Mouse (Mus musculus): Measurements from ENCODE around the gene Dph5.

Dph5 gene

DNA sequence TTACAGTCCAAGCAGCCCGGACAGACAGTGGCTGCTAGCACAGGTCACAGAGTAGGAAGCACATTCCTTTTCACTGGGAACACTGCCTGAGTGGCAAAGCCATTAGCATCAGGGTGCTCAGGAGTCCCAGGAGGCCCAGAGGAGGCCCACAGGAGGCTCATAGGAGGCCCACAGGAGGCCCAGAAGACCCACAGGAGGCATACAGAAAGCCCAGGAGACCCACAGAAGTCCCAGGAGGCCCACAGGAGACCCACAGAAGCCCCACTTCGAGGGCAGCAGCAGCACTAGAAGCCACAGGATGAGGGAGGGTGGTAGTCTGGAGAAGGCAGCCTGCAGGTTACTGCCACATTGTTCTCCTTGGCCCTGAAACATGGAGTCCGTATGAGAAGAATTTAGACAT, 65.5 kb downstream of the Dph5 start:
- DNase-seq = no peak

DNA sequence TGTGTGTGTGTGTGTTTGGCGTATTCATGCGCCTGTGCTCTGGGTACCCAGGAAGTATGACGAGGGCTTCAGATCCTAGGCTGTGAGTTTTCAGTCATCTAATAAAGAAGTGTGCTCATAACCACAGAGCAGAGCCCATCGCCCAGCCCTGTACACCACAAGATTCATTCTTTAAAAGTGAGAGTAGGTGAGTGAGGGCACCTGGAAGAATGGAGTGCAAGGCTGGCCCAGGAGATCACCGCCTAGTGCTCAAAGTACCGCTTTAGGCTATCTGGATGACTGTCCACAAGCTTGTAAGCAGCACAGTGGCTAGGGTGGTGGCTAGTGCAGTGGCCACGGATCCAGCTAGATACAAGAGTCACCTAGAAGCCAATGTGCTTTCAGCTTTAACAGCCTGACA, 69.6 kb downstream of the Dph5 start:
- DNase-seq = peak; percentile 75

DNA sequence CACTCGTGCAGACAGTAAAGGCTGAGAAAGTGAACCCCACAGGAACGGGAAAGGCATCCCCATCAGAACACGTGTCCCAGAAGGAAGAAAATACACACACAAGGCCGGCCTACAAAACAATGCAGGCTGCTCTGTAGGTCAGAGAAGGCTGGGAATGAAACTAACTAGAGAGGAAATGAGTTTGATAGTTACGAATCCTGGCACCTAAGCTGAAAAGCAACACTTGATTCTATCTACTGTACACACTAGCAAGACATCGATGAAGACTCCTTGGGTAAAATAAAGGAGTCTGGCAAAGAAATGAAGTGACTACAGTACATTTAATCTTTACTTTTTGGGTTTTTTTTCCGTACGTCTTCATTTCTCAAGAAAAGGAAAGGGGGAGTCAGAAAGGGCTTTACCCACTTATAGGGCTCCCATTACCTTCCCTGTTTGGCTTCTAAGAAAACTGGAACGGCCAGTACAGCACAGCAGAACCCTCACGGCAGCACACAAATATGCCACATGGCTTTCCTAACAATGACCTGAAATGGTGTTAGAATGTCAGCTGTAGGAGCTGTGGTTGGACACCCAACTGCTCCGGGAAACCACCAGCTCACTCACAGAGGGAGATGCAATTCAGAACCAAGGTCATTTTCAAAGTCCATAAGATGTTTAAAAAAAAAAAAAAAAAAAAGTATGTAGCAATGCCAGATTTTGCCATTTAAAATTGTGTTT, 73.8 kb downstream of the Dph5 start:
- DNase-seq = no peak

DNA sequence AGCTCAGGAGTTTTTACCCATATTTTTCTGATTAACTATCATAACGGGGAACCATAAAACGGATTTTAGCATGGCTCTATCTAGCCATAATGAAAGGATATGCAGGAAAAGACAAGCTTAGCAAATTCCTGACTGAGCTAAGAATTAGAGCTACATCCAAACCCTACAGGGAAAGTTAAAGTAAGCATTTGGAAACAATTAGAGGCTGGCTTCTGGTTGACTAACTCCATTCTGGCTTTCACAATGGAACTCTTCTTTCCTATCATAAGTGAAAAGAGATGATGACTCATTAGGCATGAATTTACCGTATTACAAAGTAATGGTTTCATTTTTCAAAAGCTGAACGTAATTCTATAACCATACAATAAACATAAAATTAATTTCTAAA, 74.4 kb downstream of the Dph5 start:
- DNase-seq = no peak

DNA sequence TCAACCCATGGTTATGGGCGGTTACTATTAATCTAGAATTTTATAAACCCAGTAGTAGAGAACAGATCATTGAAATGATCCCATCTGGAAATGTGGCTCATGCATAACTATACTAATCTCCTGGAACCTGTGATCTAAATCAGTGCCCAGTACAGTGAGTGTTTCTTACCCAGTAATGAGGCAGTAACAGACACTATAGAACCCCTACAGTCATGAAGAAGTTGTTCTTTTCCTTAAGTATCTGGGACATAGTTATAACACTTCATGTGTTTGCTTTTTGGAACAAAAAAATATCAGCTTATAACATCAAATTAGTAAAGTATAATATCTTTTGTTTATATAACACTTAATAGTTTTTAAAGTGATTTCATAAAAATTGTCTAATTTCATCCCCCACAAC, 76.0 kb downstream of the Dph5 start:
- DNase-seq = no peak

DNA sequence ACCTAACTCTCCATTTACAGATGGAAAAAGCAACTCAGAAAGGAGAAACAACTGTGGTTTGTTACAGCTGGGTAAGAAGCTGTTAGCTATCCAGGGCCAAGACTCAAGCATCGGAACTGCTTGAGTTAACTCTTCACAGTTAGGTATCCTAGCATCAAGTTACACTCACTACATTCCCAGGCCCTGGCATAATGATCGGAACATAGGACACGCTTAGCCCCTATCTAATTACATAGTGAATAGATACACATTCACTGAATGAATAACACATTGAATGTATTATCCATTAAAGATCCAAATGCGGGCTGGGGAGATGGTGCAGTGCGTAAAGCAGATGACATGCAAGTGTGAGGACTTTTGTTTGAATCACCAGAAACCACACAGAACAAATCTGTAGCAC, 76.4 kb downstream of the Dph5 start:
- DNase-seq = no peak

DNA sequence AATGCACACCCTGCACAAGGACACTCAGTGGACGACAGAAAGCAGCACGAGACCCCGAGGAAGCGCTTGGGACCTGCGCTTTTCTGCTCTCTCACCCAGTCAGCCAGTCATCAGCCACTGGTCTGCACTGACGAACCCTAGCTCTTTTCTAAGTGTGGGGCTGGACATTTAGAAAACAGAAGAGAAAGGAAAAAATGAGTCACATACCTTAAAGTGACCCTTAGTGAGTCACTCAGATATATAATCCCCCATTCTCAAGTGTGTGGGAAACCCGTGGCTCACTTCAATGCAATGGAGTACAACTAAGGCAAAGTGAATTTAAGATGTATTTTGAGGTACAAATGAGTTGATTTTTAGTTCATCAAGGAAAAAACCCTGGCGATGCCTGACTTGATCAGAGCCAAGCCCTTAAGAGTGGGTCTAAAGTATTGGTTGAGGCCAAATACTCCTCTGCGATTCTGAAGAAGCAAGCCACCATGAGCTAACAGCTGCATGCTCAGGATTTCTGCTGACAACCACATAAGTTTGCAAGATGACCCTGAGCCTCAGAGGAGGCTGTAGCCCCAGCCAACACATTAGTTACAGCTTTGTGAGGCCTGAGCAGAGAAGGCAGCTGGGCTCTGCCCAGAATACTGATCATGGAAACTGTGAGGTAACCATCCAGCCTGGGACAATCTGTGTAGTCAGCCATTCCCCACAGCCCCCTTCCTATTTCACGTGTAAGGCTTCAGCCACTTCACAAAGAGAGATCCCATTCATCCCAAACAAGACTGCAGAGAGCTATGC, 81.3 kb downstream of the Dph5 start:
- DNase-seq = no peak

DNA sequence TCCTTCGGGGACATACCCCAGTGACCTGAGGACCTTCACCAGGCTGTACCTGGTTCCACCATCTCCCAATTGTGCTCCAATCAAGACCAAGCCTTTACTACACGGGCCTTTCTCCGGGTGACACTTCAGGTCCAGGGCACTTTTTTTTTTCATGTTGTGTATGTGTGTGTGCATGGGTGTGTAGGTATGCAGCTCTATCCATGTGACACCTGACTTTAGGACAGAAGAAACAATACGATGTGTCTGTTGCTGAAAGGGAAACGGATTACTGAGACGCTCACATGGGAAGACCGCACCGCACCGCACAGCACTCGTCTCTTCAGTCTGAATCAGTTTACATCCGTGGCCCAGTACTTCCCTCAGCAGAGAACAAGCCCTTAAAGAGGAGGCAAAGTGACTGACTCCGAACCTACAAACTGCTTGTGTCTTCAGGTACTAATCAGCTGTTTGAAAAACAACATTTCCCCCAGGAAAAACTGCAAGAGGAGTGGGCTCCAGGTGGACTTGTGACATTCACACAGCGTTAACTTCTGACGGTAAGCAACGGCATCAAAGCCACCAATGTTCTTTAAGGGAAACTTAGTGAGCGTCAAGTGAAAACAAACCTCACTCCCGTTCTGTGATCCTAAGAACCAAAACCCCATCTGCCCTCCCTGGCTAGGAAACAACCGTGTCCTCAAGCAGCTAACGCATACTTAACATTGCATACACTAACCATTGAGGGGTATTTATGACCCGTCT, 83.6 kb downstream of the Dph5 start:
- DNase-seq = peak; percentile 66

DNA sequence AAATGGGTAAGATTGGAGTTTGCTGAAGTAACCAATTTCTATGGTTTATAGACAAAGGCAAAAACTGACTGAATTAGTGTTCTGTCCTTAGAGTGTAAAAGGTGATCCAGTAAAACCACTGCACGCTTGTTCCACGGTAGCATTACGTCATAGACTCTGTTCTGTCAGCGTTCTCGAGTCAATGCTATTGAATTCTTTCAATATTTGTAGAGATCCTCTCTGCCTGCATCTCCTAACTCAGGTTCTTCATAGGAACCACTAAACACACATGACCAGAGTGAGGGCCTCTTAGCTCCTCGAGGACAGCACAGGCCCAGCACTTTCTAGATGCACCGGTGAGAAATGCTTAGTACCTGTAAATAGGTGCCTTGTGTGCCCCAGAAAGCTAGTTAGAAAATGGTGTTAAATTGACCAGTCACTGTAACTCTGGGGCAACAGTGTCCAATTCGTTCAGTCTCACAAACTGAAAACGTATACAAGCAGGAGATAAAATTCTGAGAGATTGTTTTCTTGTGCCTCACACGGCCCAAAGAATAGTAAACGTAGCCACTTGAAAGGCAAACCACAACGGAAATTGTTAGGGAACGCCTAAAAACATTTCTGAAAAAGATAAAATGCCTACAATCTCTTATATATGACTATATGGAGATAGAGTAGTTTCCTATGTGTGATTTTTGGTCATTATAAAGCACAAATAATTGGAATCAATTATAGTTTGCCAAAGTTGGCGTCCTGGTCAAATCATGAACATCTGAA, 84.4 kb downstream of the Dph5 start:
- DNase-seq = no peak

DNA sequence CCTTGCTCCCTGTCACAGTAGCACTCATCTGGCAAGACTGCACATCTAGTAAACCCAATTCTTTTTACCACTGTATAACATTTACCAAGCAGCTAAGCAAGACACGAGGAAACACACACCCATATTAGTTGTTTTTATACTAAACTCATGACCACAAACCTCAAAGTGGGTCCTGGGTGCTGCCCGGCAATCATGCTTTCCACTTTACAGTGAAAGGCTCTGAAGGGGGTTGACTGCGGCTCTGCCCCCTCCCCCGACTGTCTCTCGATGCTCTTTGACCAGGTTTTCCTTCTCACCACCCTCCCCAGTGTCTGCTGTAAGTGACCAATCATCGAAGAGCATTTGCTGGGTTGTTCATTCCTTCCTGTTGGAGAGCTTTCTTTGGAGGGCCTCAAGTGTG, 86.6 kb downstream of the Dph5 start:
- DNase-seq = peak; percentile 31

DNA sequence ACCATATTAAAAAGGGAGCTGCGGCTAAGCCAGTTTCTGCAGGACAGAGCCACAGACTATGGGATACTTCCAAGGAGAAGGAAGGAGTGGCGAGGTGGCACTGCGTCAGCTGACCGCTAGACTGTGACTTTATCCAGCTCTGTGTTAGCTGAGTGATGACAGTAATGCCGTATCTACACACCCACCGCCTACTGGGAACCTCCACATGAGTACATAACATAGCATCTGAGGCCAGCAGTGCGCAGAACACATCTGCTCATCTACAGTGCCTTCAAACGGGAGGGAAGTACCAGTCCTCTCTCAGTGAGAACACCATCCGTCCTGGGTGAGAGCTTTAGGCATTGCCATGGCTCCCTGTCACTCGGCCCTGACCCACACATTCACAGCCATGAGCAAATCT, 87.4 kb downstream of the Dph5 start:
- peak; percentile 89 for DNase-seq

DNA sequence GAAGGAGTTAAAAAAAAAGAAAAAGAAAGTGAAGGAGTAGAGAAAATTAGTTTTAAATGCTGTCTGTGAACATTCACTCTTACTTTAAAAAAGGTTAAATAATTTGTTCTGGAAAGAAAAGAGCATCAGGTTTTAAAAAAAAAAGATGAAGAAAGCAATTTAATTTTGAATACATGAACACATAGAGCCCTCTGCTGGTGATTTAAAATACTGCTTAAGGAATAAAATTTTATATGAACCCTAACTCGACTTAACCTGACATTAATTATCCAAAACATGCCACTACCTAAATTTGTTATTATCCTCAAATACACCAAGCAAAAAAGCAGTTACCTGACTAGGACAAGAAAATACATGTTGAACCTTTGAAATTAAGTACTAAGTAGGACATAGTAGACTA, 91.4 kb downstream of the Dph5 start:
- DNase-seq = no peak

DNA sequence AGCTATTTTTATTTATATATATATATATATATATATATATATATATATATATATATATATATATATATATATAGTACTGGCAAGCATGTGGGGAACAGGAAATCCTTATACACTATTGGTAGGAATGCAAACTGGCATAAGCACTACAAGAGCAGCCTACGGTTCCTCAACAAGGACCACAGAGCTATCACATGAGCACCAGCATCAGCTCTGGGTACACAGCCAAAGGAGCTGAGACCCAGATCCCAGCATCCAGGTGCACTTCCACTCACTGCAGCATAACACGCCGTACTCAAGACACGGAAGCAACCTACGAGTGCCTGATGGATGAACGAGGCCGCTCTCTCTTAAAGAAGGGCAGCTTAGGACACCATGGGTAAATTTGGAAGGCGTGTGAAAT, 95.6 kb downstream of the Dph5 start:
- peak; percentile 56 for DNase-seq
